Mouse (Mus musculus) forebrain, embryonic 10.5 days (tissue): Measurements from ENCODE around the gene Cd244a. TPM values are rescaled to one million over a fixed set of nuclear protein-coding genes. Genes with fewer than 3 reads are reported as not detected.
A peak's percentile ranks its signal among the peaks of the same experiment; 100 is the strongest.

Source experiments
- DNase-seq: peaks from one replicate; pipeline ENCODE4 v3.0.0-alpha.2; 2017; ENCODE audit warnings: low spot score; ENCODE audit errors: extremely low spot score
- H3K27ac ChIP-seq: fragments of 300-500 bp; sonication (generic); 2 replicates; pipeline ENCODE4 v1.5.1; 2016; ENCODE audit warnings: mild to moderate bottlenecking
- H3K27me3 ChIP-seq: fragments of 300-500 bp; sonication (generic); 2 replicates; pipeline ENCODE4 v1.6.1; 2016; ENCODE audit warnings: mild to moderate bottlenecking; ENCODE audit not compliant: poor library complexity, severe bottlenecking
- H3K36me3 ChIP-seq: fragments of 300-500 bp; sonication (generic); replicated peaks from 2 replicates; pipeline ENCODE4 v1.6.1; 2016; ENCODE audit warnings: mild to moderate bottlenecking, moderate library complexity
- H3K4me1 ChIP-seq: fragments of 300-500 bp; sonication (generic); 2 replicates; pipeline ENCODE4 v1.6.1; 2016
- H3K4me3 ChIP-seq: fragments of 300-500 bp; sonication (generic); 2 replicates; pipeline ENCODE4 v1.5.1; 2016; ENCODE audit warnings: mild to moderate bottlenecking, moderate library complexity
- H3K9me3 ChIP-seq: fragments of 300-500 bp; sonication (generic); 2 replicates; pipeline ENCODE4 v1.6.1; 2016; ENCODE audit warnings: mild to moderate bottlenecking, moderate library complexity
- WGBS: fragments of 180-500 bp; shearing (Covaris S2); methylation state at CpG from one replicate; pipeline ENCODE4 v1.1.7; 2016; 5-methylcytosine and 5-hydroxymethylcytosine counted together
- polyA plus RNA-seq: library from polyadenylated mRNA; unstranded; fragments of >200 nt; fragmentation: Nextera tagmentation; extraction: Ambion mirVana; gene quantifications from 2 replicates; pipeline ENCODE4 v1.2.1, GENCODE M21; 2016

The Cd244a gene
- polyA plus RNA-seq, 1 experiment from 2014 or later: not detected

GRCm38 (mm10) chr1:171556366-171556765, 2.6 kb upstream of the Cd244a start:
- no peak for DNase-seq
- Histone ChIP-seq H3K4me3 (no peak overlapping the region), H3K27ac (no peak overlapping the region), H3K4me1 (peaks cover 5% of the 10 kb centered on the region), H3K27me3 (no peaks in the 10 kb centered on the region), H3K9me3 (no peaks in the 10 kb centered on the region), H3K36me3 (no peaks in the 10 kb centered on the region)
- 90% methylated on average over 2 of the region's 2 CpGs for WGBS

DNA sequence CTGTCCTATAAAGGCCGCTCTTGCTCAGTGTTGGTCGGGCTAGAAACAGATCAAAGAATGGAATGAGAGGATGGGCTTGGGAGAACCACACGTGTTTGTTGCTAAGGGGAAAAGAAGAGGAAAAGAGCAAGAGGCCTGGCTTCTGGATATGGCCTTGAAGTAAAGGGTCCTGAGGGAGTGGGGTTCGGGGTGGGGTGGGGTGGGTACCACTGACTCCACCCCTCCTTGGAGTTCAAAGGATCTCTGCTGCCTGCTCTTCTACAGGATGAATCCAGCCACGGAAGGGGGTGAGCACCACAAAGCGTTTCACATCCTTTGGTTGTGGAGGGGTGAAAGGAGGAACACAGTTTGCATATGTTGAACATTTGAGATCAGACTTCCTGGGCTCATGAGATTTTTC, 586 bp upstream of the Cd244a start:
- no peaks in the 10 kb centered on the region for H3K9me3 ChIP-seq
- H3K27ac ChIP-seq: no peak overlapping the region
- WGBS: 82% methylated on average over 6 of the region's 6 CpGs
- H3K4me3 ChIP-seq: no peak overlapping the region
- peaks cover 13% of the 10 kb centered on the region for H3K4me1 ChIP-seq
- DNase-seq: no peak
- no peaks in the 10 kb centered on the region for H3K36me3 ChIP-seq
- no peaks in the 10 kb centered on the region for H3K27me3 ChIP-seq

GRCm38 (mm10) chr1:171560262-171560661, 1.3 kb downstream of the Cd244a start:
- H3K4me1 ChIP-seq: peaks cover 13% of the 10 kb centered on the region
- no peaks in the 10 kb centered on the region for H3K36me3 ChIP-seq
- DNase-seq: no peak
- no peaks in the 10 kb centered on the region for H3K27me3 ChIP-seq
- no peak overlapping the region for H3K4me3 ChIP-seq
- H3K27ac ChIP-seq: no peak overlapping the region
- 86% methylated on average over 2 of the region's 2 CpGs for WGBS
- H3K9me3 ChIP-seq: no peaks in the 10 kb centered on the region

- H3K4me1 ChIP-seq: peaks cover 13% of the 10 kb centered on the region
- no peak overlapping the region for H3K27ac ChIP-seq
- 73% methylated on average over 1 of the region's 1 CpGs for WGBS
- no peak for DNase-seq
- H3K27me3 ChIP-seq: no peaks in the 10 kb centered on the region
- no peaks in the 10 kb centered on the region for H3K9me3 ChIP-seq
- no peaks in the 10 kb centered on the region for H3K36me3 ChIP-seq
- H3K4me3 ChIP-seq: no peak overlapping the region
These were observed 2.2 kb downstream of the Cd244a start for GRCm38 (mm10) chr1:171561200-171561599.

GRCm38 (mm10) chr1:171561639-171562225, 2.7 kb downstream of the Cd244a start:
- Histone ChIP-seq H3K27me3 (no peaks in the 10 kb centered on the region), H3K36me3 (no peaks in the 10 kb centered on the region), H3K9me3 (no peaks in the 10 kb centered on the region), H3K4me3 (no peak overlapping the region), H3K4me1 (peaks cover 13% of the 10 kb centered on the region), H3K27ac (no peak overlapping the region)
- WGBS: 84% methylated on average over 7 of the region's 11 CpGs
- DNase-seq: no peak

- no peak overlapping the region for H3K27ac ChIP-seq
- H3K4me3 ChIP-seq: no peak overlapping the region
- H3K27me3 ChIP-seq: no peaks in the 10 kb centered on the region
- peaks cover 13% of the 10 kb centered on the region for H3K4me1 ChIP-seq
- no peaks in the 10 kb centered on the region for H3K9me3 ChIP-seq
- no peaks in the 10 kb centered on the region for H3K36me3 ChIP-seq
- WGBS: 89% methylated on average over 2 of the region's 2 CpGs
- no peak for DNase-seq
These were observed 4.0 kb downstream of the Cd244a start for GRCm38 (mm10) chr1:171563042-171563441.

- peak; percentile 34 for DNase-seq
- H3K27ac ChIP-seq: no peak overlapping the region
- H3K36me3 ChIP-seq: no peaks in the 10 kb centered on the region
- H3K9me3 ChIP-seq: no peaks in the 10 kb centered on the region
- no peaks in the 10 kb centered on the region for H3K27me3 ChIP-seq
- H3K4me3 ChIP-seq: no peak overlapping the region
- 54% methylated on average over 3 of the region's 3 CpGs for WGBS
- H3K4me1 ChIP-seq: peaks cover 13% of the 10 kb centered on the region
These were observed 5.3 kb downstream of the Cd244a start for GRCm38 (mm10) chr1:171564247-171564646.

DNA sequence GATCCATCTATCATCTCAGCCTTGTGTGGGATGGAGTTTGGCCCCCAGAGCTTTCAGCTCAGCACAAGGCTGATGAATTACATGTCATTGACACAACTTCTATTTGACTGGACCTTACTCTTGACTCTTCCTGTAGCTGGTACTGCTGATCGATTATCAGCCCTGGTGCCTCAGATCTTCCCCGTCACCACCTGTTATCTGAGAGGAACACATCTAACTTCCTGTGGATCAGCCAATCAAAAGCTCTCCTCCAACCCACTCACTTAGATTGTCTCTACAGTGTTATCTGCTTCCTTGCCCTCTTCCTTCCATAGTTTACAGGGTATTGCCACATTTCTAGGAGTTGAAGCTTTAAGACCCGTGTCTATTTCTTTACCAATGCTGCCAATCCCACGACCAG, 6.9 kb downstream of the Cd244a start:
- H3K27me3 ChIP-seq: no peaks in the 10 kb centered on the region
- 77% methylated on average over 4 of the region's 4 CpGs for WGBS
- H3K4me1 ChIP-seq: peaks cover 13% of the 10 kb centered on the region
- no peak overlapping the region for H3K4me3 ChIP-seq
- DNase-seq: no peak
- no peak overlapping the region for H3K27ac ChIP-seq
- H3K9me3 ChIP-seq: no peaks in the 10 kb centered on the region
- no peaks in the 10 kb centered on the region for H3K36me3 ChIP-seq

GRCm38 (mm10) chr1:171566777-171567176, 7.8 kb downstream of the Cd244a start:
- H3K4me3 ChIP-seq: no peak overlapping the region
- peak; percentile 46 for DNase-seq
- H3K4me1 ChIP-seq: peaks cover 4% of the 10 kb centered on the region
- 29% methylated on average over 8 of the region's 8 CpGs for WGBS
- H3K9me3 ChIP-seq: no peaks in the 10 kb centered on the region
- no peak overlapping the region for H3K27ac ChIP-seq
- H3K36me3 ChIP-seq: no peaks in the 10 kb centered on the region
- no peaks in the 10 kb centered on the region for H3K27me3 ChIP-seq

- WGBS: 60% methylated on average over 2 of the region's 2 CpGs
- H3K27me3 ChIP-seq: no peaks in the 10 kb centered on the region
- H3K27ac ChIP-seq: no peak overlapping the region
- no peaks in the 10 kb centered on the region for H3K9me3 ChIP-seq
- no peaks in the 10 kb centered on the region for H3K4me1 ChIP-seq
- no peak for DNase-seq
- H3K4me3 ChIP-seq: no peak overlapping the region
- no peaks in the 10 kb centered on the region for H3K36me3 ChIP-seq
These were observed 9.4 kb downstream of the Cd244a start for GRCm38 (mm10) chr1:171568436-171568835.

DNA sequence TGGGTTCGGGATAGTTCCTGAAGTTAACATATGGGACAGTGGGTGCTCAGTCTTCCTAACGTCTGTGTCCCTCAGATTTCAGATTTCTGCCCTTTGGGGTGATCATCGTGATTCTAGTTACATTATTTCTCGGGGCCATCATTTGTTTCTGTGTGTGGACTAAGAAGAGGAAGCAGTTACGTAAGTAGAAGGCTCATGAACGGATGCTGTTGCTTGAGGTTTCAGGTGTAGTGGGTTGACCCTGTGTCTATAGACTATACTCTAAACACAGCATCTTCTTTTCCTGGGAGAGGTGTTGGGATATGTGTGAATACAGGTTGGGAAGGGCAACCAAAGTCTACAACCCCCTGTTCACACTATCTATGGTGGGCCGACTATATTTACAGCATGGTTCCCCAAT, 18.2 kb downstream of the Cd244a start:
- no peaks in the 10 kb centered on the region for H3K4me1 ChIP-seq
- H3K9me3 ChIP-seq: no peaks in the 10 kb centered on the region
- no peak overlapping the region for H3K27ac ChIP-seq
- WGBS: 85% methylated on average over 7 of the region's 7 CpGs
- no peaks in the 10 kb centered on the region for H3K27me3 ChIP-seq
- H3K36me3 ChIP-seq: no peaks in the 10 kb centered on the region
- H3K4me3 ChIP-seq: no peak overlapping the region
- DNase-seq: no peak

DNA sequence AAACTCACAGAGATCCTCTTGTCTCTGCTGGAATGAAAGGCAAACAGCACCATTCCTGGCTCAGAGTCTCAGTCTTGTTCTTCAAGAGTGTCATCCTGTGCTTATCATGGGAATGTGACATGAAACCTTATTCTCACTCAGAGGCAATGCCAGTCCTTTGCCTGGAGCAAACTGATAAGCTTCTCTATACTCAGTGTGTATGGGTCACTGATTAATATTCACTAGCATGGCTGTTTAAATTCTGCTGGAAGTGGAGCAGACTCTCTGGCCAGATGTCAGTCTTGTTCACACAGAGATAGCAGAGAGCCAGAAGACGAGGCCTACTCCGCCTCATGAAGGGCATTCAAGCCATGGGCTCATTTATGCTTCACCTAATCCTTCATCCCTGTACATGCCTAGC, 25.6 kb downstream of the Cd244a start:
- WGBS: 82% methylated on average over 2 of the region's 2 CpGs
- Histone ChIP-seq H3K27ac (no peak overlapping the region), H3K4me1 (no peaks in the 10 kb centered on the region), H3K4me3 (no peak overlapping the region), H3K9me3 (no peaks in the 10 kb centered on the region), H3K27me3 (no peaks in the 10 kb centered on the region), H3K36me3 (no peaks in the 10 kb centered on the region)
- no peak for DNase-seq

DNA sequence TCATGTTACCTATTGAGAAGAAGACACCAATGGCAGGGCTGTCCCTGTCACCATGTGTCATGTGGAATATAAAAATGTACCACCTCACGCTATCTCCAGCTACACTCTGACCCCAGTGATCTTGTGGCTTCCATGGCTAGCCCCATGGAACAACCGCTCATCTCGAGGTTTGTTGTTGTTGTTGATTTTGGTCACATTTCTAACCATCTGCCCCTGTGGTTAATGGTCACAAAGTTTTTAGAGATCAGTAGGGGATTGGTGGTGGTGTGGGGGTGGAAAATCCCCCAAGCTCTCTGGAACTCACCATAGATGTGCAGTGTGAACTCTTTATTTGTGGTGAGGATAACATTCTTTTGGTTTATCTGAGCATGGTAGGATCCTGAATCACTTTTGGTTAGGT, 45.7 kb downstream of the Cd244a start:
- H3K4me1 ChIP-seq: no peaks in the 10 kb centered on the region
- DNase-seq: no peak
- H3K27me3 ChIP-seq: no peaks in the 10 kb centered on the region
- no peak overlapping the region for H3K27ac ChIP-seq
- H3K9me3 ChIP-seq: no peaks in the 10 kb centered on the region
- 85% methylated on average over 3 of the region's 3 CpGs for WGBS
- no peak overlapping the region for H3K4me3 ChIP-seq
- no peaks in the 10 kb centered on the region for H3K36me3 ChIP-seq

DNA sequence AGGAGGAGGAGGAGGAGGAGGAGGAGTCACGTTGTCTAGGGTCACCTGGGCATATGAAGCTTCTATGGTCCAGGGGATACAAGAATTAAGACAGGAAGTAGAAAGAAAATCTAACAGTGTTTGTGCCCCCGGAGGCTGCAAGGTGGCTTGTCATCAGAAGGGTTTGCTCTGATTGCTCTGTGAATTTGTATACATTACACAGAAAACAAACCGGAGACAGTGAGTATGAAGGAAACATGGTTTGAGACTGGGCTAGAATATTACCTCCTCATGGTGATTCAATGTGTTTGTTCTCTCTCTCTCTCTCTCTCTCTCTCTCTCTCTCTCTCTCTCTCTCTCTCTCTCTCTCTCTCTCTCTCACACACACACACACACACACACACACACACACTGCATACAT, 47.7 kb downstream of the Cd244a start:
- H3K4me3 ChIP-seq: no peak overlapping the region
- WGBS: 81% methylated on average over 3 of the region's 3 CpGs
- H3K4me1 ChIP-seq: no peaks in the 10 kb centered on the region
- H3K36me3 ChIP-seq: no peaks in the 10 kb centered on the region
- no peaks in the 10 kb centered on the region for H3K27me3 ChIP-seq
- H3K9me3 ChIP-seq: no peaks in the 10 kb centered on the region
- DNase-seq: no peak
- no peak overlapping the region for H3K27ac ChIP-seq
